Mouse (Mus musculus): Measurements from ENCODE around the gene Prr7. TPM values are rescaled to one million over a fixed set of nuclear protein-coding genes. Genes with fewer than 3 reads are reported as not detected.

Prr7 gene
- polyA plus RNA-seq, 1 experiment from 2014 or later, result 0.69 TPM

- Histone ChIP-seq H3K9me3 (replicated peaks) (no peaks in the 10 kb centered on the region), H3K27ac (replicated peaks) (peak overlapping the region; percentile 97), H3K4me1 (peaks cover 64% of the 10 kb centered on the region), H3K27me3 (ENCODE audit: low read depth, poor library complexity, severe bottlenecking) (no peaks in the 10 kb centered on the region), H3K4me3 (peak overlapping the region; percentile 69), H3K36me3 (peaks cover 30% of the 10 kb centered on the region)
- under 1% methylated on average over 29 of the region's 29 CpGs for whole genome bisulfite sequencing
- DNase-seq (ENCODE audit: low spot score), result peak; percentile 79
Measured at GRCm38 (mm10) chr13:55486916-55487577, 23.0 kb downstream of the Prr7 start.

- Histone ChIP-seq H3K27ac (replicated peaks) (peak within 1 kb of the TSS; percentile 97), H3K9me3 (replicated peaks) (no peaks in the 10 kb centered on the region), H3K4me1 (peaks cover 57% of the 10 kb centered on the region), H3K27me3 (ENCODE audit: low read depth, poor library complexity, severe bottlenecking) (no peaks in the 10 kb centered on the region), H3K36me3 (peaks cover 22% of the 10 kb centered on the region), H3K4me3 (peak within 1 kb of the TSS; percentile 69)
- peak; percentile 86 for DNase-seq (ENCODE audit: low spot score)
- under 1% methylated on average over 78 of the region's 83 CpGs for WGBS
Measured at GRCm38 (mm10) chr13:55487578-55488498, 23.8 kb downstream of the Prr7 start, which contains the start of gene Dbn1. TSS of gene Dbn1 (minus strand) at chr13:55488111.

DNA sequence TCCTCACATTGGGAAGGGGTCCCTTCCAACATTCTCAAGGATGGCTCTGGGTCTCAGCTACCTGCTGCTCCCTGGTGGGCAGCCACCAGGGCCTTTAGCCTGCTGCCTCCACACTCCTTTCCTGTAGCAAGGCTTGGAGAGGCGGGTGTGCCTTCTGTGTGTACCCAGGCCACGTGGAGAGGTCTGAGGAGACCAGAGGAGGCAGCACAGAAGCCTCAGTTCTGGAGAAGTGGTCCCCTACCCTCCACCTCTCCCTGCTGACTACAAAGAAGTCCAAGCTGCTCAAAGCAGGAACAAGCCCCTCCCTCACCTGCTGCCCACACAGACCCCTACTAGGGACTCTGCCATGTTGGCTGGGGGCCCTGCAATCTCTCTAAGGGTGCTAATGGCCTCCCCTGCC, 30.2 kb downstream of the Prr7 start:
- peaks cover 3% of the 10 kb centered on the region; the same call in 1 of the 2 replicates for H3K27me3 ChIP-seq (ENCODE audit: low read depth, poor library complexity, severe bottlenecking)
- no peaks in the 10 kb centered on the region for H3K9me3 ChIP-seq (replicated peaks)
- H3K4me1 ChIP-seq, result peaks cover 34% of the 10 kb centered on the region
- DNase-seq (ENCODE audit: low spot score), result no peak
- H3K27ac ChIP-seq (replicated peaks), result peak overlapping the region; percentile 58
- H3K36me3 ChIP-seq, result peaks cover 14% of the 10 kb centered on the region
- H3K4me3 ChIP-seq, result no peak overlapping the region
- 11% methylated on average over 2 of the region's 2 CpGs for WGBS

DNA sequence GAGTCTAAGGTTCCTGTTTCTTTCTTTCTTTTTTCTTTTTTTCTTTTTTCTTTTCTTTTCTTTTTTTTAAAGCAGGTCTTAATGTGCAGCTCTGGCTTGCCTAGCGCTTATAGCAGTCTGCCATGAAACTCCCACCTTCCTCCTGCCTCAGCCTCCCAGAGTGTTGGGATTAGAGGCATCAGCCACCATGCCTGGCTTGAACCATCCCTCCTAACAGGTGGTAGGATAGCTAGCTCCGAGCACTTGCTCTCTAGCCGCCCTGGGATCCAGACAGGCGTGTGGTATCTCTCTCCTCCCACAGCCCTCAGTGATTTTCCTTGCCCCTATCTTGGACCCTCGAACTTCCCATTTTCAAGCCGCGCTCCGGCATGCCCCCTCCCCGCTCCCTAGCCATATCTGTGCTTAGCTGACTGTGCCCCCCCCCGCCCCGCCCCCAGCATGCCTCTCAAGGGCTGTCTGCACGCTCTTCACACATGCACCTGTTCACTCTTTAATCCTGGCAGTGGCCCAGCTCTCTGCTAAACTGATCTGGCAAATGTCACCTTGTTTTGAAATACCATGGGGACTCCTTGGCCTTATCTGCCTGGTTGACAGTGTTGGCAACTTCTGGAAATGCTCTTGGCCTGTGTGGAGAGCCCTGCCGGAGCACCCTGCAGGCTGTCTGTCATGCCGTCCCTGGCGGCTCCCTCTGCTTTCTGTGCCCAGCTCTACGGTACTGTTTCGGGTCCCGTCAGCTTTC, 31.0 kb downstream of the Prr7 start:
- no peak for DNase-seq (ENCODE audit: low spot score)
- no peak overlapping the region for H3K4me3 ChIP-seq
- 19% methylated on average over 18 of the region's 18 CpGs for WGBS

DNA sequence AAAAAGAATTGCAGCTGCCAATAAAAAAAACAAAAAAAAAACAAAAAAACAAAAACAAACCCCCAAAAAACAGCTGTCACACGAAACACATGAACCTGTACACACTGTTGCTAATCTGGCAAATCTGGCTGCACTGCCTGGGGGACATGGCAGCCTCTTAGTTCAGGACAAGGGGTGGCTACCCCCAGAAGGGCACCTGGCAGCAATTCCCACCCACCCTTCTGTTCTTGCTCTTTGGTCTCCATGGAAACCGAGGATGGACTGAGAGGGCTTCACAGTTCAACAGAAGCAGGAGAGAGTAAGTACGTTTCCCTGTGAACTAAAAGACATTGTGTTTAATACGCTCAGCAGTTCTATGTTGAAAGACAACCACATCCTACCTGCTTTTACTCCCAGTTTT, 31.6 kb downstream of the Prr7 start:
- no peak for DNase-seq (ENCODE audit: low spot score)
- Histone ChIP-seq H3K4me3 (no peak overlapping the region), H3K4me1 (peaks cover 34% of the 10 kb centered on the region), H3K36me3 (peaks cover 19% of the 10 kb centered on the region), H3K27ac (replicated peaks) (peak overlapping the region; percentile 43; the same call in 1 of the 2 replicates), H3K9me3 (replicated peaks) (no peaks in the 10 kb centered on the region), H3K27me3 (ENCODE audit: low read depth, poor library complexity, severe bottlenecking) (peaks cover 3% of the 10 kb centered on the region; the same call in 1 of the 2 replicates)
- WGBS, result 26% methylated on average over 4 of the region's 4 CpGs

More for the DNA sequence above, 31.0 kb downstream of the Prr7 start:
- H3K27me3 ChIP-seq (ENCODE audit: low read depth, poor library complexity, severe bottlenecking), result peaks cover 3% of the 10 kb centered on the region; the same call in 1 of the 2 replicates
- H3K27ac ChIP-seq (replicated peaks), result peak overlapping the region; percentile 28; the same call in 1 of the 2 replicates
- peaks cover 14% of the 10 kb centered on the region for H3K36me3 ChIP-seq
- peaks cover 34% of the 10 kb centered on the region for H3K4me1 ChIP-seq
- H3K9me3 ChIP-seq (replicated peaks), result no peaks in the 10 kb centered on the region

- 86% methylated on average over 6 of the region's 6 CpGs for WGBS
- DNase-seq (ENCODE audit: low spot score), result no peak
- Histone ChIP-seq H3K9me3 (replicated peaks) (no peaks in the 10 kb centered on the region), H3K4me1 (peaks cover 34% of the 10 kb centered on the region), H3K27me3 (ENCODE audit: low read depth, poor library complexity, severe bottlenecking) (peaks cover 3% of the 10 kb centered on the region; the same call in 1 of the 2 replicates), H3K27ac (replicated peaks) (no peak overlapping the region), H3K4me3 (no peak overlapping the region), H3K36me3 (peaks cover 26% of the 10 kb centered on the region)
Measured at GRCm38 (mm10) chr13:55496661-55497060, 32.6 kb downstream of the Prr7 start.

DNA sequence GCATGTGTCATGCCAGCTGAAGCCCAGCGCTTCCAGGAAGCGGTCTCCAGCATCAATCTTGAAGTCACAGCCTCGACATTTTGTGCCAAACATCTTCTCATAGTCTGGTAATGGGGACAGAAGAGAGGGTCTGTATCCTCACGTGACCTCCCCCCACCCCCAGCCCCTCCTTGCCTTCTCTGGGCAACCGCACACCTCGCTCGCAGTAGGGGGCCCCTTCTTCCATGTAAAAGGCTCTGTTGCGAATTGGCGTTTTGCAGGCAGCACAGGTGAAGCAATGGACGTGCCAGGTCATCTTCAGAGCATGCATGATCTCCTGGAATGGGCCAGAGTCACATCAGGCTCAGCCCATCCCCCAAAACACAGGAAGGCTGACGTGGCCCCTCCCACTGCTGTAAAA, 34.8 kb downstream of the Prr7 start:
- WGBS, result 55% methylated on average over 11 of the region's 11 CpGs
- H3K4me3 ChIP-seq, result no peak overlapping the region
- H3K4me1 ChIP-seq, result peaks cover 34% of the 10 kb centered on the region
- no peaks in the 10 kb centered on the region for H3K9me3 ChIP-seq (replicated peaks)
- no peak overlapping the region for H3K27ac ChIP-seq (replicated peaks)
- no peak for DNase-seq (ENCODE audit: low spot score)
- H3K36me3 ChIP-seq, result peaks cover 47% of the 10 kb centered on the region
- peaks cover 3% of the 10 kb centered on the region; the same call in 1 of the 2 replicates for H3K27me3 ChIP-seq (ENCODE audit: low read depth, poor library complexity, severe bottlenecking)

GRCm38 (mm10) chr13:55500575-55500974, 36.5 kb downstream of the Prr7 start:
- Histone ChIP-seq H3K4me1 (peaks cover 18% of the 10 kb centered on the region), H3K27me3 (ENCODE audit: low read depth, poor library complexity, severe bottlenecking) (no peaks in the 10 kb centered on the region), H3K4me3 (no peak overlapping the region), H3K9me3 (replicated peaks) (no peaks in the 10 kb centered on the region), H3K36me3 (peaks cover 63% of the 10 kb centered on the region), H3K27ac (replicated peaks) (no peak overlapping the region)
- DNase-seq (ENCODE audit: low spot score), result no peak
- WGBS, result 86% methylated on average over 10 of the region's 10 CpGs

DNA sequence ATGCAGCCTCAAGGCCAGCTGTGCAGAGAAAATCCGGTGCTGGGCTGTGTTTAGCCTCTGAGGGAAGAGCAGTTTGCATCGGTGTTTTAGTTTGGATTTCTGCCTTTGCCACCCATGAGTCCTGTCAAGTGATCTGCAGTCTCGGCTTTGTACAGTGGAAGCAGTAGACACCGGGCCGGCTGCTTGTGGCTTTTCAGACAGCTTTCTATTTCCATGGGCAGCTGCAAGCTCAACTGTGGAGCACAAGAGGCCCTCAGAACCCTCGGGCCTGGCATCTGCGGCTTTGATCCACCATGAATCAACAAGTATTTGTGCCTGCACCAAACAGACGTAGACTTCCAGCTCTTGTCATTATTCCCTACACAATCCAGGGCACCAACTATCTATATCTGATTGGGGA, 38.3 kb downstream of the Prr7 start:
- Histone ChIP-seq H3K27ac (replicated peaks) (no peak overlapping the region), H3K36me3 (peaks cover 82% of the 10 kb centered on the region), H3K9me3 (replicated peaks) (no peaks in the 10 kb centered on the region), H3K4me3 (no peak overlapping the region), H3K4me1 (peaks cover 7% of the 10 kb centered on the region; the same call in 1 of the 2 replicates), H3K27me3 (ENCODE audit: low read depth, poor library complexity, severe bottlenecking) (no peaks in the 10 kb centered on the region)
- DNase-seq (ENCODE audit: low spot score), result no peak
- WGBS, result 92% methylated on average over 8 of the region's 8 CpGs

DNA sequence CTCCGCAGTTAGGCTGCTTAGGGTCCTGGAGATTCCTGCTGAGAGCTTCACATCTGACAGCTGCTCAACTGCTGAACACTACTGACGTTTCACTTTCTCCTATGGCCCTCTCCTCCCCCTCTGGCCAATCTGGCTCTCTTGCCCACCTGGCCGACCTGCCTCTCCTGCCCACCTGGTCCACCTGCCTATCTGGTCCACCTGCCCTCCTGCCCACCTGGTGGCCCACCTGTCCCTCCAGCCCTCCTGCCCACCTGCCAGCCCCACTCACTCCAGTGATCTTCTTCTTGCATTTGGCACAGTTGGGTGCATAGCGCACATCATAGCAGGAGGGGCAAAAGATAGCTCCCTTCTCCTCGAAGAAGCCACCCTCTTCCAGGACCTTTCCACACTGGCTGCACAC, 40.3 kb downstream of the Prr7 start:
- Histone ChIP-seq H3K36me3 (peaks cover 88% of the 10 kb centered on the region), H3K4me1 (0 out of 2 replicates have a peak, but pooled peaks cover 3% of the 10 kb centered on the region)

DNA sequence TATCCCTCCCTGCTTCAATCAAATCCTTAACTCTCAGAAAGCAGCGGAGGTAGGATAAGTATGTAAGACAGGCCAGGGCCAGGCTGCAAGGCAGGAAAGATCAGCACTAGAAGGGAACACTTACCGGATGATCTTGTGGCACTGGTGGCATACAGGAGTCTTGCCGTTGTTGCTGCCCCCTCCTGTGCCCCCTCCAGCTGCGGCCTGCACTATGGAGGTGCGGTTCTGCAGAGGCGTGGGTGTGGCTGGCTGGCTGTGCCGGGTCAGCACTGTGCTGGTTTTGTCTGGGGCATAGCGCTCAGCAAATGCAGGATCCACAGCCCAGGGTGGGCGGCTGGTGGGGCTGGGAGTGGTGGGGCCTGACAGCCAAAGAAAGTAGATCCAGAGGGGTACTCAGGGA, 41.7 kb downstream of the Prr7 start:
- no peak overlapping the region for H3K27ac ChIP-seq (replicated peaks)
- H3K27me3 ChIP-seq (ENCODE audit: low read depth, poor library complexity, severe bottlenecking), result no peaks in the 10 kb centered on the region
- peaks cover 15% of the 10 kb centered on the region for H3K4me1 ChIP-seq
- 97% methylated on average over 9 of the region's 9 CpGs for whole genome bisulfite sequencing
- H3K36me3 ChIP-seq, result peaks cover 95% of the 10 kb centered on the region
- H3K4me3 ChIP-seq, result no peak overlapping the region
- DNase-seq (ENCODE audit: low spot score), result no peak
- H3K9me3 ChIP-seq (replicated peaks), result no peaks in the 10 kb centered on the region

More for the DNA sequence above, 40.3 kb downstream of the Prr7 start:
- H3K27me3 ChIP-seq (ENCODE audit: low read depth, poor library complexity, severe bottlenecking), result no peaks in the 10 kb centered on the region
- DNase-seq (ENCODE audit: low spot score), result no peak
- 92% methylated on average over 5 of the region's 5 CpGs for WGBS
- no peak overlapping the region for H3K27ac ChIP-seq (replicated peaks)
- no peak overlapping the region for H3K4me3 ChIP-seq
- no peaks in the 10 kb centered on the region for H3K9me3 ChIP-seq (replicated peaks)

DNA sequence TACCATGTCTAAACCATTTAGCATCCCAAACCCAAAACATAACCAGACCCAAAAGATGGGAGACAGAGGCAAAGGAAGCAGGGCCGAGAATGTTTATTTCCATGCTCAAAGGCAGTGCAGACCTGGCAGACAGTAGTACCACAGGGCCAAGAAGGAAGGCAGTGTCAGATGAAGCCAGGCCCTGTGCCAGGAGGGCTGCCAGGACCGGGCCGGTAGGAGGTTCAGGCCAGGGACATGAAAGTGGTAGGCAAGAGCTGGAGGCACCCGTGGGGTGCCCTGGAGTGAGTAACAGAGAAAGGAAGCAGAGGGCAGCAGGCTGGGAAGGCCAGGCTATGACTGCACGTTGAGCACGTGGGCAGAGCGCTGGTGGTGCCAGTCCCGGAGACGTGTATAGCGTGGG, 42.6 kb downstream of the Prr7 start:
- no peak for DNase-seq (ENCODE audit: low spot score)
- no peak overlapping the region for H3K27ac ChIP-seq (replicated peaks)
- no peaks in the 10 kb centered on the region for H3K9me3 ChIP-seq (replicated peaks)
- peaks cover 90% of the 10 kb centered on the region for H3K36me3 ChIP-seq
- peaks cover 24% of the 10 kb centered on the region for H3K4me1 ChIP-seq
- H3K27me3 ChIP-seq (ENCODE audit: low read depth, poor library complexity, severe bottlenecking), result no peaks in the 10 kb centered on the region
- 92% methylated on average over 10 of the region's 10 CpGs for WGBS
- H3K4me3 ChIP-seq, result no peak overlapping the region

All from midbrain, embryonic 10.5 days (tissue).